Mouse (Mus musculus) liver, embryonic 14.5 days (tissue): ENCODE measurements at regions not wholly inside any gene's neighbourhood (a gene's known extent, or its start where the extent isn't known, plus 50 kb on each side); places are given as distances from the start of the nearest gene placed in this dataset.

Source experiments
- ATAC-seq: fragments of 200-750 bp; cut with Nextera tagmentation; 2 replicates; pipeline ENCODE4 v1.8.0; 2017; ENCODE audit warnings: moderate number of reproducible peaks, mild to moderate bottlenecking, moderate library complexity; ENCODE audit not compliant: insufficient read depth
- DNase-seq, 3 experiments: peaks; one replicate each; pipeline ENCODE4 v3.0.0-alpha.2; 2012 to 2013; ENCODE audit warnings: low read depth in 3 of 3, low spot score in 3 of 3
- H3K27ac ChIP-seq: fragments of 300-500 bp; sonication (generic); 2 replicates; pipeline ENCODE4 v1.5.1; 2014; ENCODE audit warnings: moderate library complexity, mild to moderate bottlenecking, control low read depth, inconsistent platforms
- H3K27me3 ChIP-seq: fragments of 300-500 bp; sonication (generic); 2 replicates; pipeline ENCODE4 v1.6.1; 2014; ENCODE audit warnings: mild to moderate bottlenecking, low read length, moderate library complexity; ENCODE audit not compliant: control insufficient read depth, insufficient read depth
- H3K36me3 ChIP-seq: fragments of 300-500 bp; sonication (generic); replicated peaks from 2 replicates; pipeline ENCODE4 v1.6.1; 2014; ENCODE audit warnings: low read depth; ENCODE audit not compliant: control insufficient read depth, insufficient read depth
- H3K4me1 ChIP-seq, 2 experiments: fragments of 200-500 bp in 1 of 2; fragments of 300-500 bp in 1 of 2; sonication (generic) in 1 of 2; replicated peaks; 2 replicates each; pipeline ENCODE4 v1.6.1; 2012 to 2014; ENCODE audit warnings: antibody characterized with exemption in 1 of 2, inconsistent platforms in 1 of 2, low read length in 1 of 2; ENCODE audit not compliant: control insufficient read depth in 2 of 2, insufficient read depth in 2 of 2
- H3K4me2 ChIP-seq: fragments of 300-500 bp; sonication (generic); 2 replicates; pipeline ENCODE4 v1.6.1; 2014; ENCODE audit warnings: low read depth, mild to moderate bottlenecking, control low read depth, moderate library complexity
- H3K4me3 ChIP-seq, 2 experiments: fragments of 200-500 bp in 1 of 2; fragments of 300-500 bp in 1 of 2; sonication (generic) in 1 of 2; 2 replicates each; pipeline ENCODE4 v1.5.1; 2012 to 2014; ENCODE audit warnings: low read depth in 2 of 2, low read length in 2 of 2, mild to moderate bottlenecking in 2 of 2, control low read depth in 1 of 2, inconsistent platforms in 1 of 2, moderate library complexity in 1 of 2; ENCODE audit not compliant: insufficient read depth in 1 of 2
- H3K9ac ChIP-seq: fragments of 300-500 bp; sonication (generic); replicated peaks from 2 replicates; pipeline ENCODE4 v1.6.1; 2014; ENCODE audit warnings: mild to moderate bottlenecking, control low read depth, moderate library complexity
- H3K9me3 ChIP-seq: fragments of 300-500 bp; sonication (generic); 2 replicates; pipeline ENCODE4 v1.6.1; 2016; ENCODE audit warnings: low read length, mixed read lengths; ENCODE audit not compliant: control insufficient read depth
- CTCF ChIP-seq: IDR thresholded peaks from 2 replicates; pipeline ENCODE4 v1.5.1; 2016; ENCODE audit warnings: antibody characterized with exemption, low read depth, control low read depth
- EP300 ChIP-seq: IDR thresholded peaks from 2 replicates; pipeline ENCODE4 v1.6.1; 2016; ENCODE audit warnings: antibody characterized with exemption, low read depth
- WGBS: fragments of 180-500 bp; shearing (Covaris S2); extraction: QIAGEN DNeasy Blood & Tissue Kit; methylation state at CpG from one replicate; pipeline ENCODE4 v1.1.7; 2014; ENCODE audit not compliant: insufficient replicate concordance; 5-methylcytosine and 5-hydroxymethylcytosine counted together

- Histone ChIP-seq H3K9ac (no peak overlapping the region), H3K36me3 (no peaks in the 10 kb centered on the region), H3K27me3 (no peaks in the 10 kb centered on the region), H3K4me2 (no peak overlapping the region), H3K9me3 (no peaks in the 10 kb centered on the region), H3K4me1 (no peaks in the 10 kb centered on the region), H3K27ac (no peak overlapping the region), H3K4me3 (no peak overlapping the region)
- no peak for ATAC-seq
- no peak for DNase-seq
- 58% methylated on average over 3 of the region's 3 CpGs for WGBS
- TF ChIP-seq CTCF (no peak), EP300 (no peak)
These were observed 223.4 kb upstream of the Ednra start for GRCm38 (mm10) chr8:77947702-77948101.

- no peaks in the 10 kb centered on the region for H3K27me3 ChIP-seq
- ATAC-seq (no peak), DNase-seq (no peak)
- H3K9me3 ChIP-seq = no peaks in the 10 kb centered on the region
- no peak overlapping the region for H3K9ac ChIP-seq
- 79% methylated on average over 5 of the region's 5 CpGs for WGBS
- no peak overlapping the region for H3K27ac ChIP-seq
- H3K36me3 ChIP-seq = no peaks in the 10 kb centered on the region
- no peak overlapping the region for H3K4me3 ChIP-seq
- no peaks in the 10 kb centered on the region for H3K4me1 ChIP-seq
- TF ChIP-seq CTCF (no peak), EP300 (no peak)
- no peak overlapping the region for H3K4me2 ChIP-seq
These were observed 225.4 kb upstream of the Ednra start for GRCm38 (mm10) chr8:77949640-77950039.

- no peak for DNase-seq
- H3K4me2 ChIP-seq = no peak overlapping the region
- no peaks in the 10 kb centered on the region for H3K9me3 ChIP-seq
- H3K36me3 ChIP-seq = no peaks in the 10 kb centered on the region
- H3K27ac ChIP-seq = no peak overlapping the region
- no peak overlapping the region for H3K9ac ChIP-seq
- no peak overlapping the region for H3K4me3 ChIP-seq
- H3K4me1 ChIP-seq = no peaks in the 10 kb centered on the region
- no peak for TF ChIP-seq EP300
- TF ChIP-seq CTCF = no peak
- no peak for ATAC-seq
- 56% methylated on average over 4 of the region's 4 CpGs for WGBS
- no peaks in the 10 kb centered on the region for H3K27me3 ChIP-seq
These were observed 234.6 kb upstream of the Ednra start for GRCm38 (mm10) chr8:77958814-77959372.

GRCm38 (mm10) chr8:77963102-77963698, 238.9 kb upstream of the Ednra start:
- DNase-seq = no peak
- ATAC-seq = no peak
- no peaks in the 10 kb centered on the region for H3K27me3 ChIP-seq
- 57% methylated on average over 3 of the region's 3 CpGs for WGBS
- no peaks in the 10 kb centered on the region for H3K4me1 ChIP-seq
- no peak overlapping the region for H3K4me3 ChIP-seq
- no peak overlapping the region for H3K4me2 ChIP-seq
- no peaks in the 10 kb centered on the region for H3K9me3 ChIP-seq
- TF ChIP-seq EP300 (no peak), CTCF (no peak)
- H3K27ac ChIP-seq = no peak overlapping the region
- H3K9ac ChIP-seq = no peak overlapping the region
- H3K36me3 ChIP-seq = no peaks in the 10 kb centered on the region

GRCm38 (mm10) chr8:77970378-77970777, 242.7 kb upstream of the Ttc29 start:
- Histone ChIP-seq H3K4me2 (no peak overlapping the region), H3K36me3 (no peaks in the 10 kb centered on the region), H3K4me3 (no peak overlapping the region), H3K4me1 (no peaks in the 10 kb centered on the region), H3K27ac (no peak overlapping the region), H3K27me3 (no peaks in the 10 kb centered on the region), H3K9ac (no peak overlapping the region), H3K9me3 (no peaks in the 10 kb centered on the region)
- TF ChIP-seq EP300 = no peak
- no peak for TF ChIP-seq CTCF
- WGBS = 56% methylated on average over 8 of the region's 8 CpGs
- DNase-seq = no peak
- ATAC-seq = no peak
